Mouse (Mus musculus) heart, postnatal 14 days (tissue): ENCODE results near the gene Dnajb4. TPM values are rescaled to one million over a fixed set of nuclear protein-coding genes. Genes with fewer than 3 reads are reported as not detected.
"Not testable (repeated sequence)": the region's sequence is repeated elsewhere in the genome, so short reads cannot be mapped to it uniquely, and the experiment has no call there.

ENCODE experiments used
- DNase-seq, 2 experiments: peaks; one replicate each; pipeline ENCODE4 v3.0.0; 2021 to 2022
- intact Hi-C: fragments of 180-260 bp; cut with DNase I; formaldehyde crosslinking; loops from one replicate; pipeline ENCODE4 v1.15.1; 2025
- total RNA-seq, 2 experiments: library from RNA; stranded (reverse); gene quantifications; 2 replicates each; pipeline ENCODE4 v1.2.3; 2021

Dnajb4 gene
- total RNA-seq, 2 experiments from 2014 or later: 74.3 to 80.3 TPM

GRCm38 (mm10) chr3:152151725-152152482 lies 58.2 kb downstream of the Dnajb4 start:
- intact Hi-C loops: no loop called here
- DNase-seq: no peak

- intact Hi-C loops: loop anchor here (5.0 kb wide), 1 partner anchor 38 kb away; no protein-coding TSS in a partner anchor
- no peak for DNase-seq
Measured at GRCm38 (mm10) chr3:152149863-152150262, 60.2 kb downstream of the Dnajb4 start.

DNA sequence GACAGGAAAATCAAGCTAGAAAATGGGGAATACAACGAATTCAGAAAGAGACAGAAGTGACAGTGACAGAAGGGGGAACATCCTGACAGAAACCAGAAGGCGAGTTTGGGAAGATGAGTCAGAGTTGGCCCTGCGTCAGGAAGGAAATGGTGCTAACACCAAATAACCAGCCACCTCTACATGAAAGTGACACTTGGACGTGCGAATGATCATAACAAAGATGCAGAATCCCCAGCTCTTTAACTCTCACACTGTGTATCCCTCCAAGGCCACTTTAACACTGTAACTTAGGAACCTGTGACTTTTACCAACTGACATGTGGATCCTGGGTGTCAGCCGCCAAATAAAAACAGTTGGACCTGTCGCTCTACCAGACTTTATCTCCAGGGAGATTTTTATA lies 60.7 kb downstream of the Dnajb4 start:
- intact Hi-C loops: loop anchor here (5.0 kb wide), 1 partner anchor 37 kb away; no protein-coding TSS in a partner anchor
- no peak for DNase-seq

GRCm38 (mm10) chr3:152147085-152147831 lies 62.8 kb downstream of the Dnajb4 start:
- intact Hi-C loops: loop anchor here (5.0 kb wide), 1 partner anchor 35 kb away; no protein-coding TSS in a partner anchor
- DNase-seq: no peak

- intact Hi-C loops: loop anchor here (2.0 to 5.0 kb wide), 2 partner anchors 33 to 46 kb away; no protein-coding TSS in a partner anchor
Measured at GRCm38 (mm10) chr3:152145186-152145585, 64.9 kb downstream of the Dnajb4 start.

DNA sequence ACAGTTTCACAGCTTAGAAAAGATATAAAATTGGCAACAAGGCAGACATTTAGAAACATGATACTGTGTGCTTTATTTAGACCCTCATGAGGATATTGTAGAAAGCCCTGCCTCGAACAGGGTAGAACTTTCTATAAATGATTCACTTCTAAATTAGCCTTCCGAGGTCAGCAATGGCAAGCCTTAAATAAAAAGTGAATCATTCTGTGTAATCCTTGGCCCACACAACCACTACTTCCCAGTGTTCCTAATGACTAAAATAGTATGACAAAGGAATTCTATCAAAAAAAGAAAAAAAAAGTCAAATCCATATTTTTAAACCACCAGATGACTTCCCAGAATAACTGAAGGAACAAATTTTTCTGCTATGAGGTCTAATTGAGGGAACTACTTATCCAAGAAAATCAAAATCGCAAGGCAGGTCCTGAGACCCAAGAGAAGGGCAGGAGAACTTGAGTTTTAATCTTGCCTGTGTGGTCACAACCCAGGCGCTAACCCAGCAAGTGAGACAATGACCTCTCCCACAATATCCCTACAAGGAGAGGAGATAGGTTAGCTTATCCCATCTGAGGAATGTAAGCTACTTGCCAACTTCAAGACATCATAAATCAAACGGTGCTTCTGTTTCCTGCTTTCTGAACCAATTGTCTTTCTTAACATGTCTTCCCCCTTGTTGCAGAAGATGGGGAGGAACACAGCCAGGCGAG lies 67.0 kb downstream of the Dnajb4 start:
- intact Hi-C loops: no loop called here
- DNase-seq: no peak

More at GRCm38 (mm10) chr3:152145186-152145585, 64.9 kb downstream of the Dnajb4 start:
- peak; percentile 65 to 68 for DNase-seq

- intact Hi-C loops: no loop called here
- no peak for DNase-seq
Measured at GRCm38 (mm10) chr3:152142146-152142545, 68.0 kb downstream of the Dnajb4 start.

DNA sequence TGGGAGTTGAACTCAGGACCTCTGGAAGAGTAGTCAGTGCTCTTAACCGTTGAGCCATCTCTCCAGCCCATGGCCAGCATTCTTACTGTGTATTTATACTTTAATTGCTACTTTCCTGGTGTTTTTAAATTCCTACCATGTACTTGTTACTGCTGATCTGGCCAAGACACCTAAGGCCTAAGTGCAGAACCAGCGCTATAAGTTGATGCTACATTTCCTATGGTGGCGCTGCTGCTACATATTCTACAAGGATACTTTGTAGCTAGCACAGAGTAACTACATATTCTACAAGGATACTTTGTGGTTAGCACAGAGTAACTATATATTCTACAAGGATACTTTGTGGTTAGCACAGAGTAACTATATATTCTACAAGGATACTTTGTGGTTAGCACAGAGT lies 70.8 kb downstream of the Dnajb4 start:
- intact Hi-C loops, DNase-seq: not testable (repeated sequence)

GRCm38 (mm10) chr3:152136106-152136505 lies 74.0 kb downstream of the Dnajb4 start:
- intact Hi-C loops, DNase-seq: not testable (repeated sequence)

DNA sequence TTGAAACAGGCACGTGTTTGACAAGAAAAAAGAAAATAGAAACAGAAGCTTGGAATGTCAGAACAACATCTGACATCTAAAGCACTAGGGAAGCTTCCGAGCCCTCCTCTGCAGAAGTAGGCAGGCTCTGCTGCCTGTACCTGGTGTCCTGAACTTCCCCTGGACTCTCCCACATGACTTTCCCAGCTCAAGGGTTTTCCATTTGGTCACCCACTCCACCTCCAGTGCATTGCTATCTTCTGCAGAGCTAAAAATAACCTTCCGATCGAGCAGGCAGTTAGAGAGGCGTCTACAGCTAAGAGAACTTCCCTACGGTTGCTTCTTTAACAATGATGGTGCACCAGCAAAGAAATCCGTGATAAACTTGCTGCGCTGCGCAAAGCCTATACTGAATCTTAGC lies 76.5 kb downstream of the Dnajb4 start:
- intact Hi-C loops: no loop called here
- DNase-seq: peak; percentile 36 to 40

- no peak for DNase-seq
- intact Hi-C loops: no loop called here
Measured at GRCm38 (mm10) chr3:152130963-152131362, 79.1 kb downstream of the Dnajb4 start.

DNA sequence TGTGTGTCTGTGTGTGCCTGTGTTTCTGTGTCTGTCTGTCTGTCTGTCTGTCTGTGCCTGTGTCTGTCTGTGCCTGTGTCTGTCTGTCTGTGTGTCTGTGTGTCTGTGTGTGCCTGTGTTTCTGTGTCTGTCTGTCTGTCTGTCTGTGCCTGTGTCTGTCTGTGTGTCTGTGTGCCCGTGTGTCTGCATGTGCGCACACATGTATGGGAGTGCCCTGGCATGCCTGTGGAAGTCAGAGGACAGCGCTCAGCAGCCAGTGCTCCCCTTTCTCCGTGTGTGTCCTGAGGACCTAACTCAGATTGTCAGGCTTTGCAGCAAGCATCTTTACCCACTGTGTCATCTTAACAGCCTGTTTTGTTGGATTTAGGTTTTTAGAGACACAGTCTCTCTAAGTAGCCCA lies 80.7 kb downstream of the Dnajb4 start:
- intact Hi-C loops, DNase-seq: not testable (repeated sequence)

GRCm38 (mm10) chr3:152128631-152129030 lies 81.5 kb downstream of the Dnajb4 start:
- DNase-seq: no peak
- intact Hi-C loops: no loop called here

Other genes with a start within 250 kb of the Dnajb4 start
- gene Gipc2, start 44.1 kb downstream of the Dnajb4 start, total RNA-seq: 1 to 10 TPM; 2.1 to 2.9 TPM
- gene Fubp1, start 120 bp upstream of the Dnajb4 start, total RNA-seq: 10 to 100 TPM; 68.1 to 80.6 TPM
- 100 to 1,000 TPM; 297 to 301 TPM for gene Nexn, start 56.0 kb upstream of the Dnajb4 start, total RNA-seq
- 10 to 100 TPM; 10.8 to 12.4 TPM for gene Miga1, start 130.1 kb upstream of the Dnajb4 start, total RNA-seq
- gene Usp33, start 136.2 kb upstream of the Dnajb4 start, total RNA-seq: 10 to 100 TPM; 29.1 to 30.9 TPM
- 10 to 100 TPM; 22.5 to 29.3 TPM for gene Zzz3, start 185.2 kb upstream of the Dnajb4 start, total RNA-seq